Mouse (Mus musculus): ENCODE data around the gene Dtnb. TPM values are rescaled to one million over a fixed set of nuclear protein-coding genes. Genes with fewer than 3 reads are reported as not detected.

Dtnb gene
- polyA plus RNA-seq, 1 experiment from 2014 or later = 17.3 TPM

- H3K27ac ChIP-seq (ENCODE audit: low read length) = no peak overlapping the region; the same call in 1 of the 2 replicates
- peaks cover 30% of the 10 kb centered on the region for H3K4me1 ChIP-seq (ENCODE audit: control insufficient read depth, insufficient read depth, low read length)
- ATAC-seq = no peak
- WGBS = 22% methylated on average over 8 of the region's 8 CpGs
- H3K4me3 ChIP-seq (ENCODE audit: low read length) = peak overlapping the region; percentile 47
- H3K36me3 ChIP-seq (ENCODE audit: control insufficient read depth, insufficient read depth, low read length) = no peaks in the 10 kb centered on the region
- peak overlapping the region; percentile 75 for H3K4me2 ChIP-seq (ENCODE audit: low read depth, low read length)
- H3K9ac ChIP-seq (ENCODE audit: low read depth, low read length) = peak overlapping the region; percentile 69
- H3K9me3 ChIP-seq (ENCODE audit: control insufficient read depth, low read length) = no peaks in the 10 kb centered on the region
- H3K27me3 ChIP-seq (replicated peaks; ENCODE audit: control insufficient read depth, insufficient read depth, low read length) = no peaks in the 10 kb centered on the region
These were observed 220.1 kb downstream of the Dtnb start for GRCm38 (mm10) chr12:3792248-3792647.

GRCm38 (mm10) chr12:3795569-3795968, 223.4 kb downstream of the Dtnb start:
- Histone ChIP-seq H3K9ac (ENCODE audit: low read depth, low read length) (no peak overlapping the region), H3K4me2 (ENCODE audit: low read depth, low read length) (no peak overlapping the region), H3K27ac (ENCODE audit: low read length) (no peak overlapping the region), H3K4me3 (ENCODE audit: low read length) (no peak overlapping the region), H3K27me3 (replicated peaks; ENCODE audit: control insufficient read depth, insufficient read depth, low read length) (no peaks in the 10 kb centered on the region), H3K4me1 (ENCODE audit: control insufficient read depth, insufficient read depth, low read length) (peaks cover 10% of the 10 kb centered on the region; the same call in 1 of the 2 replicates), H3K9me3 (ENCODE audit: control insufficient read depth, low read length) (no peaks in the 10 kb centered on the region), H3K36me3 (ENCODE audit: control insufficient read depth, insufficient read depth, low read length) (no peaks in the 10 kb centered on the region)
- WGBS = 22% methylated on average over 4 of the region's 4 CpGs
- no peak for ATAC-seq

GRCm38 (mm10) chr12:3799551-3799950, 227.4 kb downstream of the Dtnb start:
- Histone ChIP-seq H3K9ac (ENCODE audit: low read depth, low read length) (no peak overlapping the region), H3K9me3 (ENCODE audit: control insufficient read depth, low read length) (no peaks in the 10 kb centered on the region), H3K4me3 (ENCODE audit: low read length) (no peak overlapping the region), H3K4me2 (ENCODE audit: low read depth, low read length) (no peak overlapping the region), H3K36me3 (ENCODE audit: control insufficient read depth, insufficient read depth, low read length) (no peaks in the 10 kb centered on the region), H3K4me1 (ENCODE audit: control insufficient read depth, insufficient read depth, low read length) (no peaks in the 10 kb centered on the region), H3K27me3 (replicated peaks; ENCODE audit: control insufficient read depth, insufficient read depth, low read length) (no peaks in the 10 kb centered on the region), H3K27ac (ENCODE audit: low read length) (no peak overlapping the region)
- WGBS = 91% methylated on average over 1 of the region's 1 CpGs
- ATAC-seq = no peak

DNA sequence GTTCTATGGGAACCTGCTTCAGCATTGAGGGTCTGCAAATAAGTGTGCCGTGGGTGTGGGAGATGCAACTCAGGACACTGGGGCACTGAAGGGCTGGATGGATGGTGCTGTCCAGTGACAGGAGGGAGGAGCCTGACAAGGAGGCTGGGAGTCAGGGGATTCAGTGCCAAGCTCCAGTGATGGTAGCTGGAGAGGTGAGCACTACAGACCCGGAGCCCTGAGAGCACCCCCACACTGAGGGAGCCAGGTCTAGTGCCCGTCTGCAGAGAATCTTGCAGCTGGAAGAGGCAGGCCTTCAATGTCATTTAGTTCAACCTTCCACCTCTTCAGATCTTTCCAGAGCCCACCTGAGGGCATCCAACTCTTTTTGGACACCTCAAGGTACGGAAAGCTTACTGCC, 233.7 kb downstream of the Dtnb start, which contains the start of gene Dnmt3a:
TSS of gene Dnmt3a (plus strand) at position 156 of the 400 bp plus-strand sequence.
- peak within 1 kb of the TSS; percentile 97 for H3K27ac ChIP-seq (ENCODE audit: low read length)
- peak; percentile 6 for ATAC-seq
- peak within 1 kb of the TSS; percentile 81 for H3K4me2 ChIP-seq (ENCODE audit: low read depth, low read length)
- peak within 1 kb of the TSS; percentile 84 for H3K4me3 ChIP-seq (ENCODE audit: low read length)
- 13% methylated on average over 4 of the region's 4 CpGs for WGBS
- no peaks in the 10 kb centered on the region for H3K36me3 ChIP-seq (ENCODE audit: control insufficient read depth, insufficient read depth, low read length)
- H3K9me3 ChIP-seq (ENCODE audit: control insufficient read depth, low read length) = no peaks in the 10 kb centered on the region
- H3K9ac ChIP-seq (ENCODE audit: low read depth, low read length) = peak within 1 kb of the TSS; percentile 93
- H3K4me1 ChIP-seq (ENCODE audit: control insufficient read depth, insufficient read depth, low read length) = peaks cover 32% of the 10 kb centered on the region
- no peaks in the 10 kb centered on the region for H3K27me3 ChIP-seq (replicated peaks; ENCODE audit: control insufficient read depth, insufficient read depth, low read length)

GRCm38 (mm10) chr12:3806271-3806684, 234.1 kb downstream of the Dtnb start:
- peak; percentile 83 for ATAC-seq
- peak overlapping the region; percentile 84 for H3K4me3 ChIP-seq (ENCODE audit: low read length)
- H3K4me2 ChIP-seq (ENCODE audit: low read depth, low read length) = peak overlapping the region; percentile 81
- H3K27ac ChIP-seq (ENCODE audit: low read length) = peak overlapping the region; percentile 97
- H3K9ac ChIP-seq (ENCODE audit: low read depth, low read length) = peak overlapping the region; percentile 93
- WGBS = under 1% methylated on average over 30 of the region's 41 CpGs
- H3K9me3 ChIP-seq (ENCODE audit: control insufficient read depth, low read length) = no peaks in the 10 kb centered on the region
- H3K36me3 ChIP-seq (ENCODE audit: control insufficient read depth, insufficient read depth, low read length) = no peaks in the 10 kb centered on the region
- peaks cover 36% of the 10 kb centered on the region for H3K4me1 ChIP-seq (ENCODE audit: control insufficient read depth, insufficient read depth, low read length)
- H3K27me3 ChIP-seq (replicated peaks; ENCODE audit: control insufficient read depth, insufficient read depth, low read length) = no peaks in the 10 kb centered on the region

DNA sequence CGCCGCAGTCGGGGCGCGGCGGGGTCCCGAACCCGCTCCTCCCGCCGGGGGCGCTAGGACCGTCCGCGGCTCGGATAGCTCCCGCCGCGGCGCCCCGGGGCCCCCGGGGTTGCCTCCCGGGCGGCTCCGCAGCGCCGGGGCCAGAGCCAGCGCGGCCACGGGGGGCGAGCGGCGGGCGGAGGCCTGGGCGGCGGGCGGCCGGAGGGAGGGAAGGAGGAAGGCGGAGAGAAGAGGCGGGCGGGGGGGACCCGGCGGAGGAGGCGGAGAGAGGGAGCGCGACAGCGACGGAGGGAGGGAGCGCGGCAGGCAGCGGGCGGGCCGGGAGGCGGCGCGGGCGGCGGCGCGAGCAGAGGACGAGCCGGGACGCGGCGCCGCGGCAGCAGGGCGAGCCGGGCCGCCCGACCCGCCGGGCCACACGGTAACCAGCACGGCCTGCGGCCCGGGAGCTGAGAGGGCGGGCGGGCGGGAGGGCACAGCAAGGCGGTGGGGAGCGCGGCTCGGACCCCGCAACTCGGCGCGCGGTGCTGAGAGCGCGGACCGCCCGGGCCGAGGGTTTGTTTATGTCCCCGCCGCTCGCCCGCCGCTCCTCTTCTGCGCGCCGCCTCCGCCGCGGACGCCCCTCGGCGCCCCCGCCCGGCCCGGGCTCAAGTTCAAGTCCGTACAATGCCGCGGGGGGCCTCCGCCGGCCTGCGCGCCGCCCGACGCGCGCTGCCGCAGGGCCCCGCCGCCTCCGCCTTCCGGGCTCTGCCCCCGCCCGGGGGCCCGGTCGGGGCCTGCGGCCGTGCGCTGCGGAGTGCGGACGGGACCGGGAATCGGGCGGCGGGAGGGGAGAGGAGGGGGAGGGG, 234.7 kb downstream of the Dtnb start:
- Histone ChIP-seq H3K36me3 (ENCODE audit: control insufficient read depth, insufficient read depth, low read length) (no peaks in the 10 kb centered on the region), H3K9ac (ENCODE audit: low read depth, low read length) (peak overlapping the region; percentile 93), H3K27ac (ENCODE audit: low read length) (peak overlapping the region; percentile 97), H3K27me3 (replicated peaks; ENCODE audit: control insufficient read depth, insufficient read depth, low read length) (no peaks in the 10 kb centered on the region), H3K9me3 (ENCODE audit: control insufficient read depth, low read length) (no peaks in the 10 kb centered on the region), H3K4me3 (ENCODE audit: low read length) (peak overlapping the region; percentile 84), H3K4me1 (ENCODE audit: control insufficient read depth, insufficient read depth, low read length) (peaks cover 42% of the 10 kb centered on the region), H3K4me2 (ENCODE audit: low read depth, low read length) (peak overlapping the region; percentile 81)
- under 1% methylated on average over 97 of the region's 141 CpGs for WGBS
- peak; percentile 49 for ATAC-seq

DNA sequence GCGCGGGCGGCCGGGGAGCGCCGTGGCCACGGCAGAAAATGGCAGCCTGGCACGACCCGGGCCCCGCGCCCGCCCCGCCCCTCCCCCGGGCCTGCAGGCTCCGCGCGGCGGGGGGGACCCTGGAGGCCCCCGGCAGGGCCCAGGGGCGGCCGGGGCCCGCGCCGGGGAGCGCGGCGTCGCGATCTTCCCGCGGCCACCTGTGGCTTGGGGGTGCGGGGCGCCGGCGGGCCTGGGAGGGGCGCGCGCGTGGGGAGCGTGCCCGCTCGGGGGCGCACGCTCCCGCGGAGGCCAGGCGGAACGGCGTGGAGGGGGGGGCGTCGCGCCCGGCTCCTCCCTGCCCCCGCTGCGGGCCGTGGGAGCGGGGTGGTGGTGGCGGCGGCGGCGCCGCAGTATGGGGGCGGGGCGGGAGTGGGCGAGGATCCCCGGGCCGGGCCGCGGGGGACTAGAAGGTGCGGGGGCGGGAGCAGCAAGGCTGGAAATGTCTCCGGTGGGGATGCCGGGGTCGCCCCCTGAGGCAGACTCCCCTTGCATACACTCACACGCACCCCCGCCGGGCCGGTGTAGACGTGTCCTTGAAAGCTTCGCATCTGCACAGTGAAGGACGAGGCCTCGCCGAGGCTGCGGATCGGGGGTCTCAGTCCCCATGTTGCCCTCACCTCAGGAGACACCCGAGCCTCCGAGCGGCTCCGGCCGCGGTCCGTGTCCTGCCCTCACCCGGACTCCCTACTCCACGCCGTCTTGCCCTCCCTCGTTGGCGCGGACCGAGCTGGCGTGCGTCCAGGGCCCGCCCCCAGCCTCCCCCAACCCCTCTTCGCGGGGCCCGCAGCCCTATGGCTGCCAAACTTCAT, 235.6 kb downstream of the Dtnb start:
- Histone ChIP-seq H3K4me1 (ENCODE audit: control insufficient read depth, insufficient read depth, low read length) (peaks cover 42% of the 10 kb centered on the region), H3K36me3 (ENCODE audit: control insufficient read depth, insufficient read depth, low read length) (no peaks in the 10 kb centered on the region), H3K27me3 (replicated peaks; ENCODE audit: control insufficient read depth, insufficient read depth, low read length) (no peaks in the 10 kb centered on the region), H3K9me3 (ENCODE audit: control insufficient read depth, low read length) (no peaks in the 10 kb centered on the region), H3K27ac (ENCODE audit: low read length) (peak overlapping the region; percentile 97), H3K4me3 (ENCODE audit: low read length) (peak overlapping the region; percentile 84), H3K9ac (ENCODE audit: low read depth, low read length) (peak overlapping the region; percentile 93), H3K4me2 (ENCODE audit: low read depth, low read length) (peak overlapping the region; percentile 81)
- peak; percentile 43 for ATAC-seq
- WGBS = under 1% methylated on average over 75 of the region's 105 CpGs

DNA sequence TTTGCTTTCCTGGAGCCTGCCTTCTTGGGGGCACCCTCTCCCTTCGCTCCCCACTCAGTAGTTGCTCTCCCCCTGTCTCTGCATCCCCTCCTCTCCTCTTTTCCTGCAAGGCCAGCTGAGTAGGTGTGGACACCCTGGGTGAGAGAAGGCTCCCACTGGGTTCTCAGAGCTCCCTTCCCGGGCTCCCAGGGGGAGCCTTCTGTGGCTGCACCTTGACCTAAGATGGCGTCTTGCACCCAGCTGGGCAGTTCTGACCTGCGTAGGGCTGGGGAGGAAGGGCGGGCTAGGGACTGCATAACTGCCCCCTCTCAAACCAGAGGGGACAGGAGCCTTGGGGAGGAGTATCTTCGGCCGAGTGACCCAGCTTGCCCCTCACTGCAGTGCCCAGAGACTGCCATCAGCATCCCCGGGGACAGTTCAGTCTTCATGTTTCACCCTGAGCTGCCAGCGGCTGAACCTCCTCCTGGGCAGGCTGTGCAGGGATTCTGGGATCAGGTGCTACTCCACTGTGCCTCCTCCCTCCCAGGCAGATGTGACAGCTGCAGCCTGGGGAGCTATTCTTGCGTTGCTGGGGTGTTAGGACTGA, 236.3 kb downstream of the Dtnb start:
- Histone ChIP-seq H3K4me3 (ENCODE audit: low read length) (peak overlapping the region; percentile 84), H3K4me1 (ENCODE audit: control insufficient read depth, insufficient read depth, low read length) (peaks cover 45% of the 10 kb centered on the region), H3K27ac (ENCODE audit: low read length) (peak overlapping the region; percentile 97), H3K9ac (ENCODE audit: low read depth, low read length) (peak overlapping the region; percentile 93), H3K27me3 (replicated peaks; ENCODE audit: control insufficient read depth, insufficient read depth, low read length) (no peaks in the 10 kb centered on the region), H3K4me2 (ENCODE audit: low read depth, low read length) (peak overlapping the region; percentile 81), H3K9me3 (ENCODE audit: control insufficient read depth, low read length) (no peaks in the 10 kb centered on the region), H3K36me3 (ENCODE audit: control insufficient read depth, insufficient read depth, low read length) (no peaks in the 10 kb centered on the region)
- WGBS = 6% methylated on average over 10 of the region's 10 CpGs
- ATAC-seq = peak; percentile 54
